Mouse (Mus musculus) MN1 (cell line): ENCODE measurements at regions not wholly inside any gene's neighbourhood (a gene's known extent, or its start where the extent isn't known, plus 50 kb on each side); places are given as distances from the start of the nearest gene placed in this dataset.

ENCODE experiments used
- DNase-seq: peaks from one replicate; pipeline ENCODE4 v3.0.0-alpha.2; 2016; ENCODE audit warnings: low spot score

- no peak for DNase-seq
Observed at GRCm38 (mm10) chr15:15443271-15443670, 1285.3 kb upstream of the Cdh9 start.

DNA sequence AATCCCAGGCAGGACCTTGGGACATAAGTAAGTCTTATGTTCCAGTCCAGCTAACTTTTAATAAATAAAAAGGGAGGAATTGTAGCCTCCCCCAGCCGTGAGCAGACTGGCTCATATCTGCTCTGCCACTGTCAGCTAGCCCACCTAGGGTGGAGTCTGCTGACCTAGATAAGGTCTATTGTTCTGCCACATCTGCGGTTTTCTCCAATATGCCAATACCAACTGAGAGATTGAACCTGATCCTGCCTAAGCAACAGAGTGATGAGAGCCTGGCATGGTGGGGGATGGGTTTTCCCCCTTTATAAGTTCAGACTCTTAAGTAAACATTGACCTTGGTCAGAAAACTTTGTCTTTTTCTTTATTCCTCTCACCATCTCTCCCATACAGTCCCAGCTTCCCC is 1250.9 kb upstream of the Cdh9 start:
- DNase-seq = no peak

DNA sequence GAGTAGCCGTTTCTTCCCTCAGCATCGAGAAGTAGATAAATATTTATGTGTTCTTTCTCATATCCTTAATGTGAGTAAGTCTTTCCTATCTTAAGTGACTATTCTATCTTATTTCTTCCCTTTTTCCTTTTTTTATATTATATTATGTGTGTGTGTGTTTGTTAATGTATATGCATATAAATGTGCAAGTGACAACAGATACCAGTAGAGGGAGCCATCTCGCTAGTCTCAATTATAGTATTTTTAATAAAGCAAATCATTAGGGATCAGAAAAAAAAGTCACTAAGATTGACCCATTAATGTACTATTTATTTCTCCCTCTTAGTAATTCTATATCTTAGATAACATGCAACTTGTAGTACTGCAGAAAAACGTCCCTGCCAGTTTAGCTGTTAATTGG is 1228.3 kb upstream of the Cdh9 start:
- no peak for DNase-seq

DNA sequence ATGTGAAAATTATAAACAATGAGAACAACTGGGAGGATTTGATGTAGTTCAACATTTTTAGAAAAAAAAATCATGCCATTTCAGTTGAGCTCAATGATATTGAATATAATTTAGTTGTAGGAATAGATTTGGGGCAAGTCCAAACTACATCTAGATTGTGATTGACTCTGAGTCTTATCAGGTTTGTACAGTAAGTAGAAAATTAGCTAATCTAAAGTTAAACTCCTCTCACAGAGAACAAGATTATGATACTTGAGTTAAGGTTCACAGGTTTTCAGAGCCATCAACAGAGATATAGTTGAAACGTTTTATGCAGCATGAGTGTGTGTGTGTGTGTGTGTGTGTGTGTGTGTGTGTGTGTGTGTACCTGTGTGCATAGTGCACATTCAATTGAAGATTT is 1189.6 kb upstream of the Cdh9 start:
- no peak for DNase-seq

- no peak for DNase-seq
Observed at GRCm38 (mm10) chr15:15559148-15559752, 1169.3 kb upstream of the Cdh9 start.

- no peak for DNase-seq
Observed at GRCm38 (mm10) chr15:15582300-15582880, 1146.2 kb upstream of the Cdh9 start.

DNA sequence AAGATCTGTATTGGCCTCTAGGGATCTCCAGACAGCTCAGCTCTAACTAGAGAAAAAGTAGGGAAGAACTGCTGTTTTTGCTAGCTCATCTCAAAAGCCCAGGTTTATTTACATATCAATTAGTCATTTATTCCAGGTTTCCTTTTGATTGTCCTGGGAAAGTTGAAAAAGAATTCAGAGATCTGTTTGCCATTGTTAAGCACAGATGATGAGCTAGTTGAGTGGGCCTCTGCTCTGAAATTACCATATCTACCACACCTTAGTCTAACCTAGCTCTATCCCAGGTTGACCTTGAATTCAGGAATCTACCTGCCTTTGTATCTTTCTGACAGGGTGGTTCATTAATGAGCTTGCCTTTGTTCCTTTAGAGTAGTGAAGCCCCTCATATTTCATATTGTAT is 1110.6 kb upstream of the Cdh9 start:
- DNase-seq = no peak

DNA sequence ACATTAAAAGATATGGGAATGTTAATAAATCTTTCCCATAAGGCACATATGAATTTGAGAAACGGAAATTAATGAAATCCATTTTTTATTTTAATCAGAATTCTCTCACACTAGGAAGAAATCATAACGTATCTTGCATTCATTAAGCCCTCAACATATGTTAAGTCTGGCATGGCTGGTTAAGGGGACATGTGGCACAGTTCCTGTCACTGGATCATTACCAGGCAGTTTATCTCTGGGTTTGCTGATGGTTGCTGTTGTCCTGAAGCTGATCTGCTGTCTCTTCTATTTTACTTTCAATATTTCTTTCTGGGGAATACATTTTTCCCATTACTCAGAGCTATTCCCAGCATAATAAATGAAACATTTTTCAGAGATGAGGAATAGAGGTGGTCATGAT is 1099.3 kb upstream of the Cdh9 start:
- no peak for DNase-seq

DNA sequence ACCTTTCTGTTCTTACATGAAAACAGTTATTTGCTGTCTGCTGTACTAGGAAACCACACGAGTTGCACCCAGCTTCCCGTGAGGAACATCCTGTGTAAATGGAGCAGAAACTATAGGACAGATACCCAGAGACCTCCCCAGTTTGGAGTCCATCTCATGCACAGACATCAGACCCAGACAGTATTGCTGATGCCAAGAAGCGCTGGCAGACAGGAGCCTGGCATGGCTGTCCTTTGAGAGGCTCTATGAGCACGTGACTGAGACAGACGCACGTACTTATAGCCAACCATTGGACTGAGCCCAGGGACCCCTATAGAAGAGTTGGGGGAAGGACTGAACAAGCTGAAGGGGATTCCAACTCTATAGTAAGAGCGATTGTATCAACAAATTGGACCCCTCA is 1098.3 kb upstream of the Cdh9 start:
- DNase-seq = no peak

DNA sequence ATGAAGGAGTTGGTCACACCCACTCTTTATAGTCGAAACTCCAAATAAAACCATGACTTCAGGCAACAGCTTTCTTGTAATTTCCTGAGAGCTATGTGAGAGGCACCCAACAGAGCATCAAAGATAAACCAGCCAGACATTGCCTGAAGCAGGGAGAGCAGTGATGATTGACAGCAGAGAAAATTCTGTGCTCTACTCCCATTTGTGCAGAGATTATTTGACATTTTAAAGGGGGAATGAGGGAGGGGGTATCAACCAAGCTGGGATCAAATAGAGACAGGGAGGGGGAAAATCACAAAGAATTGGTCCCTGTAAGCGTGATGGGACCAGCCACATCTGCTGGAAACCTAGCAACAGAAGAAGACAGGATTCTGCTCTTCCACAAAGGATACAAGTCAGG is 1091.4 kb upstream of the Cdh9 start:
- no peak for DNase-seq

DNA sequence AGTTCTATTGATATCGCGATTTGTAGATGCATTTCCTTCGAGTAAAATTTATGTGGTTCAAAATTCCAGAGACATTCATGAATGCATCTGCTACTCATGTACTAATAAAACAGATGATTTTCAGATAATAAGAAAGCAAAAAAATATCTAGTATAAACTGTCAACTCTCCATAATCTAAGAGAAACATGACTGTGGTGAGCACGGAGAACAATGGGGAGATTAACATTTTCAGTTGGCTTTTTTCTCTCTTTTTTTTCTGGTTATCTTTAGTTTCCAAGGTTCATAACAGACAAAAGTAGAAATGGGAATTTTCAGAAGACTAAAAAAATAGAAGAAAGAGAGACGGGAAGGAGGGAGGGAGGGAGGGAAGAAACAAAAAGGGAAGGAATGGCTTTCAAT is 1079.8 kb upstream of the Cdh9 start:
- DNase-seq = no peak

- DNase-seq = no peak
Observed at GRCm38 (mm10) chr15:15666744-15667143, 1061.8 kb upstream of the Cdh9 start.

- DNase-seq = no peak
Observed at GRCm38 (mm10) chr15:15692713-15693112, 1035.8 kb upstream of the Cdh9 start.

DNA sequence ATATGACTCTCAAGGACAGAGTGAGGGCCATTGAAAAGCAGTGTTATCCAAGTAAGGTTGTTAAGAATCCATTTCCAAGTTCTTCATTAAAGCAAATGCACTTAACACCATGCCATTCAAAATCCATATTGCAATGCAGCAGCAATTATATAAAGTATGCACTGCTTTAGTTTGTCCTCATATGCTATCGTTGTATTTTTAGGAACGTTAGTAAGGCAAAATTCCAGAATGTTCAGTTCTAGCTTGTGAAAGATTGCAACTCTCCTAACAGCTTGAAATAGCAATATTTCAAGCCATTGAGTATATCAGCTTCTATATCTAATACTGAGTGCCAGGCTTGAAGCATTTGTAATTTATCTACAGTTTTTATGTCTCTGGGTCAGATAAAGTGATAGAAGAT is 1011.9 kb upstream of the Cdh9 start:
- DNase-seq = no peak

DNA sequence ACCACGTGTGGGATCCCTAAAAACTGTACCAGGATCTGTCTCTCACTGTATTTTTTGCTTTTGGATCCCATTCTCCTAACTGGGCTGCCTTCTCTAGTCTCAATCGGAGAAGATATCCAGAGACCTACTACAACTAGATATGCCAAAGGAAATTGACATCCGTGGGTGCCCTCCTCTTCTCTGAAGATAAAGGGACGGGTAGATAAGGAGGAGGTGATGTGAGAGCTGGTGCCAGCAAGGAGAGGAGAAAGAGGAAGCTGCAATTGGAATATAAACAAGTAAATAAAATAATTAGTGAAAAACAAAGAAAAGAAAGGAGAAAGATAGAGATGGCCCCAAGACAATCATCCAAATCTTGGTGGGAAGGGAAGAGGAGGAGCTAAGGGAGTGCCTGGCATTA is 986.6 kb upstream of the Cdh9 start:
- DNase-seq = no peak

GRCm38 (mm10) chr15:15743011-15743410 is 985.5 kb upstream of the Cdh9 start:
- DNase-seq = peak; percentile 30
